Mouse (Mus musculus): ENCODE results near the gene R3hdm4.
A peak's percentile ranks its signal among the peaks of the same experiment; 100 is the strongest.

The R3hdm4 gene

DNA sequence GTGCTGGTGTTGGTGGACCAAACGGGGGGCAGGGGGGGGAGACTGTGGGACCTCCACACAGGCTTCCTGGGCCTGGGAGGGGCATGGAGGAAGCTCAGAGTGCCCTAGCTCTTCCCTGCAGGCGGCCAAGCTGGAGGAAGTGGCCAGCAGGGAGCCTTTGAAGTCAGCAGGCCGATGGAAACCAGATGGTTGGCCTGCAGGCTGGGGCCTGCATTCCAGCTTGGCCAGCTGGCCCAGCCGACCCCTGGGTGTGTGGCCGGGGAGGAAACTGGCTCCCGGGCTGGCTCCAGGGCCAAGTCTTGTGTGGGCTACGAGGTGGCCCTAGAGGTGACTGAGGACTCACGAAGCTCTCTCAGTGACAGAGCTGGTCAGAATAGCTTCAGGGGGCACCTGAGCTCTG lies 11.7 kb upstream of the R3hdm4 start:
- no peak for TF ChIP-seq GATA4 (IDR thresholded peaks at IDR 0.05; ENCODE audit: insufficient replicate concordance, low read length)

DNA sequence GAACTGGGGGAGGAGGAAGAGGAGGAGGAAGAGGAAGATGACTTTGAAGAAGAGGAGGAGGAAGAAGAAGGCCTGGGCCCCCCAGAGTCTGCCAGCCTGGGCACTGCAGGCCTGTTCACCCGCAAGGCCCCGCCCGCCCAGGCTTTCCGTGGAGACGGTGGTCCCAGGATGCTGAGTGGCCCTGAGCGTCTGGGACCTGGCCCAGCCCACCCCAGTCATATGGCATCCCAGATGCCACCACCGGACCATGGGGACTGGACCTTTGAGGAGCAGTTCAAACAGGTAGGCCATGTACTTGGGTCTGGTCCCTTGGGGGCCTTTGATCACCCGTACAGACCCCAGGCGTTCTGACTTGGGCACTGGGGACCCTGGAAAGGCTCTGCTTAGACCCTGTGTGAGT lies 10.8 kb upstream of the R3hdm4 start:
- TF ChIP-seq GATA4 (IDR thresholded peaks at IDR 0.05; ENCODE audit: insufficient replicate concordance, low read length), result no peak

DNA sequence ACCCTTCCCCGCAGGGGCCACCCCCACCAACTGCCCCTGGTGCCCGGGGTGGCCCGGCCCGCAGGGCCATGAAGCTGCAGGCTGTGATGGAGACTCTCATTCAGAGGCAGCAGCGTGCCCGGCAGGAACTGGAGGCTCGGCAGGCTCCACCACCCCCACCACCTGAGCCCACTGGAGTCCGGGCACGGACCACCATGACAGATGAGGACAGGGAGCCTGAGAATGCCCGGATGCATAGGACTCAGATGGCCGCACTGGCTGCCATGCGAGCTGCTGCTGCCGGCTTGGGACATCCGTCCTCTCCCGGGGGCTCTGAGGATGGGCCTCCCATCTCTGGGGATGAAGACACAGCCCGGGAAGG lies 9.8 kb upstream of the R3hdm4 start:
- TF ChIP-seq GATA4 (IDR thresholded peaks at IDR 0.05; ENCODE audit: insufficient replicate concordance, low read length), result no peak

DNA sequence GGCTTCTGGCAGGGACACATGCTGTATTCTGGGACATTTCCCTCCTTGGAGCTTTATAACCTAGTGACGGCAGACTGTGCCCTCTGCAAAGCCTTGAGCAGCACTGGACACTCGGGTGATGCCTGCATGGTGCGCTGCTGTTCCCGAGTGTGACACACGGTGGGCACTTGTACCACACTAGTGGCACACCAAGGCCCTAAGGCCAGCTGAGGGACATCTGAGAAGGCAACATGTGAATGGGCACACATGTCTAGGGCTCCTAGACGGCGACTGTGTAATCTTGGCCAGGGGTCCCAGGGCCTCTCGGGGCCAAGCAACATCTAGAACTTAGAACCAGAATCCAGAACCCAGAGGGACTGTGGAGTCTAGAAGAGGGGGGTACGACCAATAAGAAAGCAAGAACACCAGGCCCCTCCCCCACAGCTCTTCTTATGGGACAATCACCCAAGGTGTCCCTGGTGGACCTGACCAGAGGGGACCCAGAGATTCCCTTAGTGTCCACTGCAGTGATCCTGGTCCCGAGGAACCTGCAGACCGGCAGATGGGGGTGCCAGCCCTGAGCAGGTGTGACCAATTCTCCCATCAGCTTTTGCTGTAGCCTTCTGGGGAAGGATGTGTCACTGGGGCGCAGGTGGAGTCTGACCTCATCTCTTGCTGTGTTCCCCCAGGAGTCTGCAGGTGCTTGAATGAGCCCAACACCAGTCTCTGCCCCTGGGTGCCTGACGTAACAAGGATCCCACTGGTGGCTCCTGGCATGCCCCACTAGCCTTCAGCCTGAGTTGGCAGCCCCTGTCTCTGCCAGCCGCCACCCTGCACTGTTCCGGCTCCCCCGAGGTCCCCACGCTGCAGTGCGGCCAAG lies 9.2 kb upstream of the R3hdm4 start:
- no peak for TF ChIP-seq GATA4 (IDR thresholded peaks at IDR 0.05; ENCODE audit: insufficient replicate concordance, low read length)

DNA sequence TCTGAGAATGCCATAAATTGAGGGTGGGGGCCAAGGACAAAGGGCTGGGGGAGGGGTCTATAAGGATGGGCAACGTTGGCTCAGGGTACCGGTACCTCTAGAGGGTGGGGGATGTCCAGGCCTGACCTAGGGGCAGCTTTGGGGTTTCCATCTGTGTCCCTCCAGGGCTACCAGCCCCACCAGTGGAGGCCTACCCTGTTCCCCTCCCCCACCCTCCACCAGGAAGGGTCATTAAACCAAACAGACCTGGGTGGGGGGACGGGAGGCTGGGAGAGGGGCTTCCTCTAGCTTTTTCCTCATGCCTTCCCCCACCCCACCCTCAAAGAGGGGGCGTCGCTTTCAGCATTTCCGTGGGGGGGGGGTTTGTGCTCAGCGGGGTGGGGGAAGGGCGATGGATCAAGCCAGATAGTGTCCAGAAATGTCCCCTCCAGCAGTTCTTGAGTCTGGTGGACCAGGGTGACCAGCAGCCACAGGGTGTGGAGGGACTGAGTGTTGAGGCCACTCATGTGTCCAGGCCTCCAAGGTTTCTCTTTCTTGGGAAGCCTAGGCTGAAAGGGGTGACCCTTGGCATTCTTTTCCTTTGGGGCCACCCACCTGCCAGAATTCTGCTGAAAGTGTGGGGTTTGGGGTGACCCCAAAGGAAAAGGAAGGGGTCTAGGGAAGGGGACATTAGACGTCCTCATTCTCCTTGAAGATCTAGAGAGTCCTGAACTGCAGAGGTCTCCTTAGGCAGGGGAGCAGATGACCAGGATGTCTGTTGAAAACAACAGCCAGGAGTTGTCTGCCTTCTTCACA lies 8.1 kb upstream of the R3hdm4 start:
- no peak for TF ChIP-seq GATA4 (IDR thresholded peaks at IDR 0.05; ENCODE audit: insufficient replicate concordance, low read length)

DNA sequence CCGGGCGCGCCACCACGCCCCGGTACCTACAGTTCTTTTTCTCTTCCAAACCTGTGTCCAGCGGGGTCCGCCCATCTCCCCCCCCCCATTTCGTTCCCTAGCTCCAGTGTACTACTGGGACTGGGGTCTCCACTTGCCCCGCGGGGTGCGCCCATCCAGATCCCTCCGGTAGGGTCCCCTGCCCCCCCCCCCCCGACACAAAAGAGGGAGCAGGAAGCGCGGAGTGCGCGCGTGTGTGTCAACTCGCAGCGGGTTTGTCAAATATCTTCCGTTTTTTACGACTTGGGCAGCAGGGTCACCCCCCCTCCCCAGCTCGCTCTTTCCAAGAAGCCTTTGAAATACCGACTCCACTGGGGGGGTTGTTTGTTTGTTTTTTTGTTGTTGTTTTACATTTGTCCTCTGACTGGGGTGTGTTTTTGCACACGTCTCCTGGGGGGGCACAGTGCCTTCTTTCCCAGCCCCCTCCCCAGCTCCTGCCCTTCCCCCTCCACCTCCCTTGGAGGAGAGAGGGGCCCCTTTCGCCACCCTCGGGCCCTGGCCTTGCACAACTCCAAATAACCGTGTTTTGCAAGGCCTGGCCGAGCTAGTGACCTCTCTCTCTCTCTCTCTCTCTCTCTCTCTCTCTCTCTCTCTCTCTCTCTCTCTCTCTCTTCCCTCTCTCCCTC lies 7.2 kb upstream of the R3hdm4 start:
- TF ChIP-seq GATA4 (IDR thresholded peaks at IDR 0.05; ENCODE audit: insufficient replicate concordance, low read length), result no peak

- TF ChIP-seq GATA4 (IDR thresholded peaks at IDR 0.05; ENCODE audit: insufficient replicate concordance, low read length), result no peak
These were observed 6.5 kb upstream of the R3hdm4 start for GRCm38 (mm10) chr10:79927324-79928029.

GRCm38 (mm10) chr10:79926491-79927323 lies 5.7 kb upstream of the R3hdm4 start, which contains the start of gene Arid3a:
TSS of gene Arid3a (plus strand) at chr10:79927043.
- TF ChIP-seq GATA4 (IDR thresholded peaks at IDR 0.05; ENCODE audit: insufficient replicate concordance, low read length), result peak; percentile 51; the same call in 1 of the 2 replicates

GRCm38 (mm10) chr10:79925785-79926490 lies 4.9 kb upstream of the R3hdm4 start:
- TF ChIP-seq GATA4 (IDR thresholded peaks at IDR 0.05; ENCODE audit: insufficient replicate concordance, low read length), result no peak

GRCm38 (mm10) chr10:79924998-79925784 lies 4.2 kb upstream of the R3hdm4 start:
- TF ChIP-seq GATA4 (IDR thresholded peaks at IDR 0.05; ENCODE audit: insufficient replicate concordance, low read length), result no peak; the same call in 1 of the 2 replicates

DNA sequence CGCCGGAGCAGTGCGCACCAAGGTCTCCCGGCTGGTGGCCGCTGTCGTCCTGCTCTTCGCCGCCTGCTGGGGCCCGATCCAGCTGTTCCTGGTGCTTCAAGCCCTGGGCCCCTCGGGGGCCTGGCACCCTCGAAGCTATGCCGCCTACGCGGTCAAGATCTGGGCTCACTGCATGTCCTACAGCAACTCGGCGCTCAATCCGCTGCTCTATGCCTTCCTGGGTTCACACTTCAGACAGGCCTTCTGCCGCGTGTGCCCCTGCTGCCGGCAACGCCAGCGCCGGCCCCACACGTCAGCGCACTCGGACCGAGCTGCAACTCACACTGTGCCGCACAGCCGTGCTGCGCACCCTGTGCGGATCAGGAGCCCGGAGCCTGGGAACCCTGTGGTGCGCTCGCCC lies 564 bp upstream of the R3hdm4 start:
- TF ChIP-seq GATA4 (IDR thresholded peaks at IDR 0.05; ENCODE audit: insufficient replicate concordance, low read length), result no peak

GRCm38 (mm10) chr10:79920056-79920890 lies 735 bp downstream of the R3hdm4 start:
- no peak for TF ChIP-seq GATA4 (IDR thresholded peaks at IDR 0.05; ENCODE audit: insufficient replicate concordance, low read length)

Data from liver, adult (tissue).